Mouse (Mus musculus) spleen, adult 2 months (tissue): ENCODE results near the gene Sobp. TPM values are rescaled to one million over a fixed set of nuclear protein-coding genes. Genes with fewer than 3 reads are reported as not detected.

Source experiments
- DNase-seq, 2 experiments: peaks; one replicate each; pipeline versions ENCODE4 v3.0.0 to v3.0.0-alpha.2; 2012 to 2021; ENCODE audit warnings: low spot score in 2 of 2, low read depth in 1 of 2
- H3K27ac ChIP-seq: fragments of 200-500 bp; 2 replicates; pipeline ENCODE4 v1.5.1; 2012; ENCODE audit warnings: low read length, inconsistent platforms; ENCODE audit not compliant: insufficient read depth
- H3K27me3 ChIP-seq: fragments of 200-500 bp; 2 replicates; pipeline ENCODE4 v1.6.1; 2012; ENCODE audit warnings: mild to moderate bottlenecking, moderate library complexity, low read length, inconsistent platforms; ENCODE audit not compliant: control insufficient read depth, insufficient read depth
- H3K36me3 ChIP-seq: fragments of 200-500 bp; 2 replicates; pipeline ENCODE4 v1.6.1; 2012; ENCODE audit warnings: mild to moderate bottlenecking, low read length, inconsistent platforms; ENCODE audit not compliant: control insufficient read depth, insufficient read depth
- H3K4me1 ChIP-seq: fragments of 200-500 bp; 2 replicates; pipeline ENCODE4 v1.6.1; 2011; ENCODE audit warnings: inconsistent platforms; ENCODE audit not compliant: control insufficient read depth, insufficient read depth, insufficient read length
- H3K4me3 ChIP-seq: fragments of 200-500 bp; 2 replicates; pipeline ENCODE4 v1.5.1; 2011; ENCODE audit warnings: mild to moderate bottlenecking, inconsistent platforms; ENCODE audit not compliant: insufficient read depth, insufficient read length; ENCODE audit errors: extremely low read depth
- CTCF ChIP-seq: fragments of 200-500 bp; IDR thresholded peaks from 2 replicates; pipeline ENCODE4 v1.5.1; 2011; ENCODE audit warnings: mild to moderate bottlenecking, inconsistent platforms; ENCODE audit not compliant: insufficient read depth, insufficient read length, insufficient replicate concordance; ENCODE audit errors: extremely low read depth
- POLR2A ChIP-seq: fragments of 200-500 bp; IDR thresholded peaks from 2 replicates; pipeline ENCODE4 v1.6.1; 2011; ENCODE audit warnings: low read depth, low read length, inconsistent platforms
- WGBS: fragments of 180-500 bp; shearing (Covaris S2); methylation state at CpG from one replicate; pipeline ENCODE4 v1.1.7; 2018; 5-methylcytosine and 5-hydroxymethylcytosine counted together
- polyA plus RNA-seq: library from polyadenylated mRNA; depleted of rRNA; stranded (reverse); fragments of >200 nt; gene quantifications from 2 replicates; pipeline ENCODE4 v1.2.3, GENCODE M21; 2012

The Sobp gene
- polyA plus RNA-seq, 1 experiment = 0.02 TPM

DNA sequence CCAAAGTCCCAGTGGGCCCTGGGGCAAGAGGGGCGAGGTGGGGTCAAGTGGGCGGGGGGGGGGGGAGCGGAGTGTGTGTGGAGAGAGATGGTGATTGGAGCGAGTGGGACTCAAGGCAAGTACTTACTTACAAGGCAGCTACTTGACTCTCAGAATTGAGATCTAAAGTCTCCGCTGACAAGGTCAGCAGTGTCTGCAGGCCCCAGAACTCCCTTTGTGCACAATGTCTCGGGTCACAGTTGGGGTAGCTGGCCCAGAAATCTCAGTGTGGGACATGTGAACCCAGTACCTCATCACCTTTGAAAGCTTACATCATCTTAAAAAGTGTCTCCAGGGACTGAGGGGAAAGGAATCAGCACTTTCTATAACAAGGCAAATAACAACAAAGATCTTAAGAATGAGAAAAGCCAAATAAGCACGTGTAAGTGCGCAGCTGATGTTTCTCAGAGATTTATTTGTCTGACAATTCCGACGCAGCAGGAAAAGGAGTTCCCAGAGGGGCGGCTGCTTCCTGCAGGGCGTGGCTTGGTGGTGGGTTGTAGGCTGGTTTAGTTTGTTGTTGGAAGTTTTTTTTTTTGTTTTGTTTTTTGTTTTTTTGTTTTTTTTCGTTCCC is 172.2 kb downstream of the Sobp start:
- 30% methylated on average over 13 of the region's 13 CpGs for WGBS

GRCm38 (mm10) chr10:43001433-43001832 is 172.9 kb downstream of the Sobp start:
- TF ChIP-seq POLR2A = no peak
- no peak for TF ChIP-seq CTCF
- no peaks in the 10 kb centered on the region for H3K36me3 ChIP-seq
- DNase-seq = no peak
- H3K4me3 ChIP-seq = no peak overlapping the region
- H3K4me1 ChIP-seq = no peaks in the 10 kb centered on the region
- H3K27me3 ChIP-seq = peaks cover 5% of the 10 kb centered on the region
- no peak overlapping the region for H3K27ac ChIP-seq
- WGBS = 89% methylated on average over 3 of the region's 3 CpGs

More for the DNA sequence above, 172.2 kb downstream of the Sobp start:
- no peaks in the 10 kb centered on the region for H3K36me3 ChIP-seq
- no peak overlapping the region for H3K4me3 ChIP-seq
- no peak overlapping the region for H3K27ac ChIP-seq
- TF ChIP-seq POLR2A = no peak
- TF ChIP-seq CTCF = no peak
- H3K27me3 ChIP-seq = peaks cover 5% of the 10 kb centered on the region
- no peaks in the 10 kb centered on the region for H3K4me1 ChIP-seq
- no peak for DNase-seq

DNA sequence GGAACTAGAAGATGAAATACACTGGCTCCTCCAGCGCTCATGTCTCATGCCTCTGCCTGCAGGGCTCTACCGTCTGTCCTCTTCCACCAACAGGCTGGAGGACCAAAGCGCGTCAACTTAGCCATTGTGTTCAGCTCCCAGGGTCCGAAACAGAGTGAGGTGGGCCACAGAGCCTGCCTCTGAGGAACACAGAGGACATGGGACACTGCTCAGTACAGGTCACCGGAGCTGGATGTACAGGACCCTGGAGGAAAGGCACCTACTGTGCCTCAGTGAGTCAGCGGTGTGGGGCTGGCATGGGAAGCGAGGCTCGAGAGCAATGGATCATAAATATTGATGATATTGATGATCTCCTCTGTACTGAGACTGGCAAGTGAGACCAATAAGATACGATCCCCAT is 175.0 kb downstream of the Sobp start:
- Histone ChIP-seq H3K36me3 (no peaks in the 10 kb centered on the region), H3K4me1 (no peaks in the 10 kb centered on the region), H3K27me3 (peaks cover 5% of the 10 kb centered on the region), H3K4me3 (no peak overlapping the region), H3K27ac (no peak overlapping the region)
- no peak for DNase-seq
- WGBS = 91% methylated on average over 10 of the region's 10 CpGs
- no peak for TF ChIP-seq POLR2A

- no peak for TF ChIP-seq CTCF
- no peak for TF ChIP-seq POLR2A
- DNase-seq = no peak
- H3K36me3 ChIP-seq = no peaks in the 10 kb centered on the region
- no peak overlapping the region for H3K4me3 ChIP-seq
- H3K27me3 ChIP-seq = no peaks in the 10 kb centered on the region
- WGBS = 75% methylated on average over 2 of the region's 2 CpGs
- H3K27ac ChIP-seq = no peak overlapping the region
- no peaks in the 10 kb centered on the region for H3K4me1 ChIP-seq
Measured at GRCm38 (mm10) chr10:42997278-42997677, 177.1 kb downstream of the Sobp start.

GRCm38 (mm10) chr10:42995484-42995895 is 178.8 kb downstream of the Sobp start:
- Histone ChIP-seq H3K36me3 (no peaks in the 10 kb centered on the region), H3K27me3 (no peaks in the 10 kb centered on the region), H3K4me3 (no peak overlapping the region), H3K27ac (no peak overlapping the region), H3K4me1 (no peaks in the 10 kb centered on the region)
- no peak for DNase-seq
- WGBS = 82% methylated on average over 13 of the region's 13 CpGs
- TF ChIP-seq POLR2A (no peak), CTCF (no peak)

- no peak overlapping the region for H3K4me3 ChIP-seq
- DNase-seq = no peak
- no peaks in the 10 kb centered on the region for H3K36me3 ChIP-seq
- TF ChIP-seq CTCF (no peak), POLR2A (no peak)
- no peak overlapping the region for H3K27ac ChIP-seq
- 58% methylated on average over 13 of the region's 13 CpGs for WGBS
- no peaks in the 10 kb centered on the region for H3K4me1 ChIP-seq
- no peaks in the 10 kb centered on the region for H3K27me3 ChIP-seq
Measured at GRCm38 (mm10) chr10:42994331-42994782, 180.0 kb downstream of the Sobp start.

GRCm38 (mm10) chr10:42991018-42991417 is 183.3 kb downstream of the Sobp start:
- no peak for TF ChIP-seq POLR2A
- TF ChIP-seq CTCF = no peak
- 77% methylated on average over 9 of the region's 9 CpGs for WGBS
- no peaks in the 10 kb centered on the region for H3K4me1 ChIP-seq

More at GRCm38 (mm10) chr10:42991018-42991417, 183.3 kb downstream of the Sobp start:
- Histone ChIP-seq H3K27me3 (no peaks in the 10 kb centered on the region), H3K4me3 (no peak overlapping the region), H3K36me3 (no peaks in the 10 kb centered on the region), H3K27ac (no peak overlapping the region)
- no peak for DNase-seq
